Mouse (Mus musculus): ENCODE results near the gene Ctps2. TPM values are rescaled to one million over a fixed set of nuclear protein-coding genes. Genes with fewer than 3 reads are reported as not detected.
"Not testable (repeated sequence)": the region's sequence is repeated elsewhere in the genome, so short reads cannot be mapped to it uniquely, and the experiment has no call there.

Gene Ctps2
- 99.0 and 103 TPM in 2 replicates for polyA plus RNA-seq (2016; fragmentation: Nextera tagmentation; extraction: Ambion mirVana)

DNA sequence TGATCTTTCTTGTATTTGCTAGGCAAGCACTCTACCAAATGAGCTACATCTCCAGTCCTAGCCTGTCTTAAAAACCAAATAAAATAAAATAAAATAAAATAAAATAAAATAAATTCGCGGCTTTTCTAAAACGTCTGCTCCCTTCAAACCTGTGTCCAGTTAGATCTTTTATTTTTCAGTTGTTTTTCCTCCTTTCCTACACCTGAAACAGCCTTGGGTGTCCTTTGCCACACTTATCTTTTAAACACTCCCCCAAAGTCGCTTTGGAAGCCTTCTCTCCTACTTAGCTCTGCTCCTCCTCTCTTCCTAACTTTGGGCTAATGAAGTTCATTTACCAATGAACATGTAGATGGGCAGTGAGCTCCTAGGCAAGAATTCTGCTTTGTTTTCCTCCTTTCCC lies at the start of gene Ctps2:
Gene Ctps2, plus strand, starts transcription at position 301 of the 400 bp plus-strand sequence.
- peak within 1 kb of the TSS; percentile 78 for H3K27ac ChIP-seq
- WGBS = 28% methylated on average over 4 of the region's 4 CpGs

GRCm38 (mm10) chrX:162868294-162868965 lies 32.6 kb upstream of the Ctps2 start:
- no peaks in the 10 kb centered on the region for H3K4me1 ChIP-seq

More for the DNA sequence above, at the start of gene Ctps2:
- Histone ChIP-seq H3K36me3 (no peaks in the 10 kb centered on the region), H3K27me3 (no peaks in the 10 kb centered on the region; the same call in 1 of the 2 replicates), H3K9ac (peak within 1 kb of the TSS; percentile 68), H3K9me3 (no peaks in the 10 kb centered on the region), H3K4me2 (replicated peaks) (peak within 1 kb of the TSS; percentile 51), H3K4me3 (peak within 1 kb of the TSS; percentile 57), H3K4me1 (no peaks in the 10 kb centered on the region)
- ATAC-seq (ENCODE audit: insufficient number of reproducible peaks, insufficient read depth, low FRiP score, low TSS enrichment) = no peak

GRCm38 (mm10) chrX:162871734-162872517 lies 29.1 kb upstream of the Ctps2 start:
- H3K4me2 ChIP-seq (replicated peaks) = no peak overlapping the region
- 0 out of 2 replicates have a peak, but pooled peaks cover 5% of the 10 kb centered on the region for H3K36me3 ChIP-seq
- H3K27me3 ChIP-seq = no peaks in the 10 kb centered on the region
- no peaks in the 10 kb centered on the region for H3K4me1 ChIP-seq
- no peak overlapping the region for H3K4me3 ChIP-seq
- no peak overlapping the region for H3K27ac ChIP-seq
- ATAC-seq (ENCODE audit: insufficient number of reproducible peaks, insufficient read depth, low FRiP score, low TSS enrichment) = no peak
- 55% methylated on average over 4 of the region's 4 CpGs for WGBS
- H3K9ac ChIP-seq = no peak overlapping the region
- H3K9me3 ChIP-seq = no peaks in the 10 kb centered on the region

More at GRCm38 (mm10) chrX:162868294-162868965, 32.6 kb upstream of the Ctps2 start:
- no peak overlapping the region for H3K4me3 ChIP-seq
- ATAC-seq (ENCODE audit: insufficient number of reproducible peaks, insufficient read depth, low FRiP score, low TSS enrichment) = no peak
- no peak overlapping the region for H3K4me2 ChIP-seq (replicated peaks)
- 79% methylated on average over 3 of the region's 3 CpGs for WGBS
- H3K27ac ChIP-seq = no peak overlapping the region
- H3K36me3 ChIP-seq = 0 out of 2 replicates have a peak, but pooled peaks cover 5% of the 10 kb centered on the region
- no peaks in the 10 kb centered on the region for H3K27me3 ChIP-seq
- H3K9me3 ChIP-seq = no peaks in the 10 kb centered on the region
- no peak overlapping the region for H3K9ac ChIP-seq

- no peaks in the 10 kb centered on the region for H3K9me3 ChIP-seq
- 71% methylated on average over 2 of the region's 2 CpGs for WGBS
- no peak for ATAC-seq (ENCODE audit: insufficient number of reproducible peaks, insufficient read depth, low FRiP score, low TSS enrichment)
Observed at GRCm38 (mm10) chrX:162873761-162874160, 27.3 kb upstream of the Ctps2 start.

DNA sequence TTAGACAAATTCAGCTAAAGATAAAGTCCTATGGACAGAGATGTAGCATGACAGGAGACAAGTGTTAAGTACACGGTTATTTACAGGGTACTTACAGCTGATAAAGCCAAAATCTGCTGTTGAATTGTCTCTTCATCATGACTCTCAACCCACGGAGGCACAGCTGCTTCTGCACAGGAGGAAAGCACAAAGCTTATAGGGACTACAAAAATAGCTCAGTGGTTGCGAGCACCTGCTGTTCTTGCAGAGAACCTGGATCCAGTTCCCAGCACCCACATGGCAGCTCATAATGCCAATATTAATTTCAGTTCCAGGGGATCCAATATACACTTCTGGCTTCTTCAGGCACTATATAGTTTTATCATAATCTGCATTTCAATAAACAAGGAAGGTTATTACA lies 22.8 kb upstream of the Ctps2 start:
- no peaks in the 10 kb centered on the region for H3K36me3 ChIP-seq
- H3K4me2 ChIP-seq (replicated peaks) = no peak overlapping the region
- no peak overlapping the region for H3K27ac ChIP-seq
- H3K27me3 ChIP-seq = no peaks in the 10 kb centered on the region
- no peaks in the 10 kb centered on the region for H3K4me1 ChIP-seq
- no peaks in the 10 kb centered on the region for H3K9me3 ChIP-seq
- no peak for ATAC-seq (ENCODE audit: insufficient number of reproducible peaks, insufficient read depth, low FRiP score, low TSS enrichment)
- no peak overlapping the region for H3K4me3 ChIP-seq
- no peak overlapping the region for H3K9ac ChIP-seq
- WGBS = 92% methylated on average over 3 of the region's 3 CpGs

More at GRCm38 (mm10) chrX:162873761-162874160, 27.3 kb upstream of the Ctps2 start:
- Histone ChIP-seq H3K4me1 (no peaks in the 10 kb centered on the region), H3K4me2 (replicated peaks) (no peak overlapping the region), H3K9ac (no peak overlapping the region), H3K36me3 (0 out of 2 replicates have a peak, but pooled peaks cover 5% of the 10 kb centered on the region), H3K27ac (no peak overlapping the region), H3K4me3 (no peak overlapping the region), H3K27me3 (no peaks in the 10 kb centered on the region)

DNA sequence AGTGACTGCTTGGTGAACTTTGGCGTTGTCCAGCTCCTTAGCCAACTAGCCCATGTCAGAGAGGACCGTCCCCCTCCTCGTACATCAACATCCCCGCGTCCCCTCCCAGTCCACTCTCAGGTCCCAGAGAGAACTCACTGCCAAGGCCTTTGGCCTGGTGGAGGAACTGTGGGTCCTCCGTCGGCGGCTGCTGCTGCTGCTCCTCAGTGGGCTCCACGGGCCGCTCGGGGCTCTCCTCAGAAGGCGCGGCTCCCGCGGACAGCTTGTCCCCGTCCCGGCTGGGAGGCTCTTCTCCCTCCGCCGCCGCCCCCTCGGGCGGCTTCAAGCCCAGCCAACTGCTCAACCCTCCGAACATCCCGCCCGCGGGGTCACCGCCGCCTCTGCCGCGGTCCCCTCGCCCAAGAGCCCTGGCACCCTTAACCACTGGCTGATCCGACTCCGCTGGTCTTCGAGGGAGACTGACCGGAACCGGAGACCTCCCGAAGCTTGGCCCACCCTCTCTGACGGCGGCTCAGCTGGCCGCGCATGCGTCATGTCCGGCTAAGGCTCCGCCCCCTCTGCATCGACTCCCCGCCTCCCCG lies 13.0 kb upstream of the Ctps2 start, which contains the start of gene Syap1:
Gene Syap1, minus strand, starts transcription at position 517 of the 581 bp plus-strand sequence.
- Histone ChIP-seq H3K27me3 (no peaks in the 10 kb centered on the region), H3K4me1 (no peaks in the 10 kb centered on the region), H3K36me3 (no peaks in the 10 kb centered on the region), H3K4me3 (peak within 1 kb of the TSS; percentile 66), H3K4me2 (replicated peaks) (peak within 1 kb of the TSS; percentile 46), H3K27ac (peak within 1 kb of the TSS; percentile 41; the same call in 1 of the 2 replicates), H3K9ac (peak within 1 kb of the TSS; percentile 73), H3K9me3 (no peaks in the 10 kb centered on the region)
- WGBS = 22% methylated on average over 40 of the region's 47 CpGs
- peak; percentile 84; the same call in 1 of the 2 replicates for ATAC-seq (ENCODE audit: insufficient number of reproducible peaks, insufficient read depth, low FRiP score, low TSS enrichment)

- H3K9ac ChIP-seq; H3K36me3 ChIP-seq; H3K9me3 ChIP-seq; H3K4me3 ChIP-seq; H3K4me1 ChIP-seq; H3K4me2 ChIP-seq (replicated peaks); H3K27me3 ChIP-seq; H3K27ac ChIP-seq; ATAC-seq (ENCODE audit: insufficient number of reproducible peaks, insufficient read depth, low FRiP score, low TSS enrichment): not testable (repeated sequence)
- 74% methylated on average over 10 of the region's 25 CpGs for whole genome bisulfite sequencing
Observed at GRCm38 (mm10) chrX:162888575-162889223, 12.3 kb upstream of the Ctps2 start.

DNA sequence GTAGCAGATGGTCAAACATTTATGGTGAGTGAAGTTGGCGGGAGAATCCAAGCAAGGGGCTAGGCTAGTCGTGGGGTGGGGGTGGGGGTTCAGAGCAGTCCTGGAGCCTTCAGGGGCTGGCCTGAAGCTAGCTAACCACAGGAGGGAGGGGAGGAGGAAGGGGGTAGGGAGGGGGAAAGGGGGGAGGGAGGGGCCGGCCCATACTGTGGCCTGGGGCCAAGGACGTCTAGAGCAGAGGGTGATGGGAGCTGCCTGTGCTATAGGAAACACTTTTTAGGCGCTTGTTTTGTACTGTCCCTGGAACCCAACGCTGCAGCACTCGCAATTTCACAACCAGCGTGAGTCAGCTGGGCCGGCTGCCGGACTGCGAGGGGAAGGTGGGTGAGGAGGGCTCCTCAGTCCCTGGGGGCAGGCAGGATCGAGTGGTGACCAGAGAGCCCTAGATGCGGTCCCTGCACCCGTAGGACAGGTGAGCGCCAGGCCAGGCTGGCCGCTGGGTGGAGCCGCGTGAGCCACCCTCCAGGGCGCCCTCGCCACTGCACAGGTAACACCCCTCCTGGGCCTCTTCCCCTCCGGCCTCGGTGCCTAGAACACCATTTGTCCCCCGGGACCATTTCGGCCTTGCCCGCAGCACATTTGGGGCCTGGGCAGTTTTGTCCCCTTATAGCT lies 467 bp downstream of the Ctps2 start:
- H3K4me3 ChIP-seq = peak overlapping the region; percentile 57
- 18% methylated on average over 25 of the region's 25 CpGs for WGBS
- no peaks in the 10 kb centered on the region; the same call in 1 of the 2 replicates for H3K27me3 ChIP-seq
- peak overlapping the region; percentile 51 for H3K4me2 ChIP-seq (replicated peaks)
- peak overlapping the region; percentile 68 for H3K9ac ChIP-seq
- H3K9me3 ChIP-seq = no peaks in the 10 kb centered on the region
- H3K27ac ChIP-seq = peak overlapping the region; percentile 78
- H3K36me3 ChIP-seq = no peaks in the 10 kb centered on the region
- no peaks in the 10 kb centered on the region for H3K4me1 ChIP-seq
- ATAC-seq (ENCODE audit: insufficient number of reproducible peaks, insufficient read depth, low FRiP score, low TSS enrichment) = peak; percentile 86

DNA sequence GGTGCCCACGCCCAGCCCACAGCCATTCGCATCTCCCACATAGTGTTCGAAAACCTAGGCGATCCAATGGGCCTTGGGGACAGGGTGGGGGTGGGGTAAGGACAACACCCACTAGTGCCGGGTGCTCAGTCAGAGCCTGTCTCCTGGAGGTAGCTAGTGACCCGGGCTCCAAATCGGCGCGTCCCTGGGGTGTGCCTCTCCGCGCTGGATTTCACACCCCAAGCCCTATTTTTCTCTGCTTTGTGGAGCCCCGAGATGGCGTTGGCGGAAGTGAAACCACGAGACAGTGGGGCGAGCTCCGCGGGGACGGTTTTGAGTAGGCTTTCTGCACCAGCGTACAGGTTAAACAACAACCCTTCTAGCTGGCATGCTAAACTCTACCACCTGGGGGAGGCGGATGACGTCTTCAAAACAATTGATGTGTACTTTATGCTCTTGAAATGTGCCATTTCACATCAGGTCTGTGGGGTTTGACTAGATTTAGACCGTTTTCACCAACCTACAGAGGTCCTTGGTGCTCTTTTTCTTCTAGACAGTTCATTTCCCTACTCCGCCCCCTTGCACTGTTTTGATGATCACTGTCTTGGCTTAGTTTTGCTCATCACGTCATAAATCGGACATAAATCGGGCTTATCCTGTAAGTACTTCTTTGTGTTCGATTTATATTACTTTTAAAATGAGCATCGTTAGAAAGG lies 1.1 kb downstream of the Ctps2 start:
- Histone ChIP-seq H3K4me3 (peak overlapping the region; percentile 57), H3K27me3 (no peaks in the 10 kb centered on the region; the same call in 1 of the 2 replicates), H3K9ac (peak overlapping the region; percentile 68), H3K4me2 (replicated peaks) (peak overlapping the region; percentile 51), H3K36me3 (no peaks in the 10 kb centered on the region), H3K9me3 (no peaks in the 10 kb centered on the region), H3K27ac (peak overlapping the region; percentile 78), H3K4me1 (no peaks in the 10 kb centered on the region)
- ATAC-seq (ENCODE audit: insufficient number of reproducible peaks, insufficient read depth, low FRiP score, low TSS enrichment) = peak; percentile 74; the same call in 1 of the 2 replicates
- 27% methylated on average over 29 of the region's 29 CpGs for WGBS

DNA sequence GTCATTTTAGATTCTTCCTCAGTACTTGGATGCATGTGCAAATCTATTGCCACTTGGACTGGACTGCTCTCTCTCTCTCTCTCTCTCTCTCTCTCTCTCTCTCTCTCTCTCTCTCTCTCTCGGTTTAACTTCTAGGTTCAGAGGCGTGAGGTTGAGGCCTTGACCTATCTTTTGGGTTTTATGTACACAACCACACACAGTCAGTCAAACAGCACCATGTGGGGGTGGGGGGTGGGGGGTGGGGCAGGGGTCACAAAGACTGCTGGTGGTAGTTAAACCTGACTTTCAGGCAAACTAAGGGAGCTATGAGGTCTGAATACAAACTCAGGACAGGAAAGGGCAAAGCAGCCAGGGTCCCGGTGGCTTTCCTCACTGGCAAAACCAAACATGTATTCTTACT lies 6.5 kb downstream of the Ctps2 start:
- ATAC-seq (ENCODE audit: insufficient number of reproducible peaks, insufficient read depth, low FRiP score, low TSS enrichment) = no peak
- H3K4me2 ChIP-seq (replicated peaks) = no peak overlapping the region
- H3K27me3 ChIP-seq = no peaks in the 10 kb centered on the region; the same call in 1 of the 2 replicates
- 0 out of 2 replicates have a peak, but pooled peaks cover 6% of the 10 kb centered on the region for H3K36me3 ChIP-seq
- no peak overlapping the region for H3K9ac ChIP-seq
- no peak overlapping the region for H3K4me3 ChIP-seq
- no peak overlapping the region for H3K27ac ChIP-seq
- no peaks in the 10 kb centered on the region for H3K4me1 ChIP-seq
- WGBS = 60% methylated on average over 3 of the region's 3 CpGs
- no peaks in the 10 kb centered on the region for H3K9me3 ChIP-seq
